Mouse (Mus musculus): ENCODE results near the gene Uri1. TPM values are rescaled to one million over a fixed set of nuclear protein-coding genes. Genes with fewer than 3 reads are reported as not detected.

The Uri1 gene
- polyA plus RNA-seq, 1 experiment from 2014 or later: 31.5 TPM

DNA sequence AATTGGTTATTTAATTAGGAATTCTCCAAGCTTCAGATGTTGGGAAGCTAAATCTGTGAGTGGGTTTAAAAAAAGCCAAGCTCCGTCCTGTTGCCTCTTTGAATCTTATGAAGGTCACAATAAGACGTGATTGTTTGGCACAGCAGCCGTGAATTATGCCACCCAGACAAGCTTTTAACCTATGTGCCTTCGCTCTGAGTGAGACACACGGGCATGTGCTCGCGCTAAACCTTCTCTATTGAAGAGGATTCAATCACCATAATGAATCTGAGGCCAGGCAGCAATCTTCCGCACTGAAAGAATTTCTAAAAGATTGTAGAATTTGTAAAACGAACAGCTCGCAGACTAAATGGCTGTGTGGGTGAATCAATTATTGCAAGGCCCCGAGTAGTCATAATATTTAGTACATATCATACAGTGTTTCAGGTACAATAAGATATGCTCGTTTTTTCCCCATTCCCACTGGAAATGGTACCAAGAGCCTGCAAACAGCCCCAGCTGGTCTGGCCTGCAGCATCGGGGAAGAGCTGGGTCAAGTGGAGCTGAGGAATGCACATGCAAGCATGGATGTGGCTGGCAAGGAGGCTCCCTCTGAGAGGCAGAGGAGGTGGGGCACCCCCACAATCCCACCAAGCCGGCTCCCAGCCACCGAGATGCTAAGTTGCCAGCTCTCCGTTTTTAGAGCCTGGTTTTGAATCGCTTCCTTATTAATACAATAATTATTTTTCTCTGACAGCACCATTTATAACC is 101.5 kb downstream of the Uri1 start:
- Histone ChIP-seq H3K9me3 (ENCODE audit: control insufficient read depth, low read length) (no peaks in the 10 kb centered on the region), H3K27ac (ENCODE audit: low read depth, low read length) (peak overlapping the region; percentile 31; the same call in 1 of the 2 replicates), H3K4me3 (ENCODE audit: low read length) (no peak overlapping the region), H3K27me3 (replicated peaks; ENCODE audit: control insufficient read depth, insufficient read depth, low read length) (no peaks in the 10 kb centered on the region), H3K4me1 (ENCODE audit: control insufficient read depth, insufficient read depth, low read depth, low read length) (peaks cover 9% of the 10 kb centered on the region; the same call in 1 of the 2 replicates), H3K9ac (ENCODE audit: low read depth, low read length) (peak overlapping the region; percentile 31; the same call in 1 of the 2 replicates), H3K36me3 (ENCODE audit: control insufficient read depth, insufficient read depth, low read length) (no peaks in the 10 kb centered on the region), H3K4me2 (ENCODE audit: low read length) (no peak overlapping the region)
- ATAC-seq: no peak
- WGBS: 36% methylated on average over 17 of the region's 17 CpGs

DNA sequence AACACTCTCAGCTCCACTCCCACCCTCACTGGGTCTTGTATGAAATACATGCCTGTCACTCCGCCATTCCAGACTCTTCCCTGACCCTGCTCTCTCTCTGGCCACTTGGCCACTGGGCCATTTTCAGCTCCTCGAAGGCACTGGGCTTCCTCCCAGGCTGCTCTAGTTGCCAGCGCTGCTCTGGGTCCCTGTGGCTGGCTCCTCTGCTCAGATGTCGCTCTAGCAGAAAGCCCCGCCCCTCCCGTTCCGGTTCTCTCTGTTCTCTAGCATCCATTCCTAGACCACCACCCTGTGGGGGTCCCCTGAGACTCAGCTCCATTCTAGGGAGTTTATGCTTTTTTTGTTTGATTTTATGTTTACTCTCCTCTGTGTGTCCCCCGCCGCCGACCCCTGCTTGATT is 104.4 kb downstream of the Uri1 start:
- no peak for ATAC-seq
- no peak overlapping the region for H3K4me2 ChIP-seq (ENCODE audit: low read length)
- no peaks in the 10 kb centered on the region for H3K36me3 ChIP-seq (ENCODE audit: control insufficient read depth, insufficient read depth, low read length)
- peaks cover 11% of the 10 kb centered on the region; the same call in 1 of the 2 replicates for H3K4me1 ChIP-seq (ENCODE audit: control insufficient read depth, insufficient read depth, low read depth, low read length)
- H3K27me3 ChIP-seq (replicated peaks; ENCODE audit: control insufficient read depth, insufficient read depth, low read length): no peaks in the 10 kb centered on the region
- WGBS: 53% methylated on average over 10 of the region's 10 CpGs
- H3K27ac ChIP-seq (ENCODE audit: low read depth, low read length): no peak overlapping the region
- no peaks in the 10 kb centered on the region for H3K9me3 ChIP-seq (ENCODE audit: control insufficient read depth, low read length)
- H3K4me3 ChIP-seq (ENCODE audit: low read length): no peak overlapping the region
- no peak overlapping the region for H3K9ac ChIP-seq (ENCODE audit: low read depth, low read length)

- H3K9me3 ChIP-seq (ENCODE audit: control insufficient read depth, low read length): no peaks in the 10 kb centered on the region
- no peak overlapping the region for H3K27ac ChIP-seq (ENCODE audit: low read depth, low read length)
- no peaks in the 10 kb centered on the region for H3K36me3 ChIP-seq (ENCODE audit: control insufficient read depth, insufficient read depth, low read length)
- peak; percentile 45; the same call in 1 of the 2 replicates for ATAC-seq
- 56% methylated on average over 18 of the region's 18 CpGs for WGBS
- no peak overlapping the region for H3K9ac ChIP-seq (ENCODE audit: low read depth, low read length)
- H3K4me1 ChIP-seq (ENCODE audit: control insufficient read depth, insufficient read depth, low read depth, low read length): peaks cover 7% of the 10 kb centered on the region; the same call in 1 of the 2 replicates
- H3K4me3 ChIP-seq (ENCODE audit: low read length): no peak overlapping the region
- H3K27me3 ChIP-seq (replicated peaks; ENCODE audit: control insufficient read depth, insufficient read depth, low read length): no peaks in the 10 kb centered on the region
- H3K4me2 ChIP-seq (ENCODE audit: low read length): no peak overlapping the region
Measured at GRCm38 (mm10) chr7:37916762-37917439, 106.5 kb downstream of the Uri1 start.

DNA sequence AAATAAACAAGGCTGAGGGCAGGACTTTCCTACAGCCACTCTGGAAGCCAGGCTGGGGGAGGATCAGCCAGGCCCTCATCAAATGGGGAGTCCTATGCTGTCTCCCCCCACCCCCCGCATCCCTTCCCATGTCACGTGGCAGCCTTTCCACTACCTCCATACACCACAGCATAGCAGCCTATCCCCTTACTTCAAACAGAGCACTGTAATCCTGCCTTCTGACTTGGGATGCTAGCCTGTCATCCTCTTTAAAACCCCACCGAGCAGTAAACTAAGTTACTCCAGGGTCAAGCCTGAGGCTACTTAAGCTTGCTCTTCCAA is 111.6 kb downstream of the Uri1 start:
- Histone ChIP-seq H3K4me1 (ENCODE audit: control insufficient read depth, insufficient read depth, low read depth, low read length) (peaks cover 3% of the 10 kb centered on the region; the same call in 1 of the 2 replicates), H3K4me2 (ENCODE audit: low read length) (no peak overlapping the region), H3K4me3 (ENCODE audit: low read length) (no peak overlapping the region), H3K9ac (ENCODE audit: low read depth, low read length) (no peak overlapping the region), H3K27ac (ENCODE audit: low read depth, low read length) (no peak overlapping the region), H3K27me3 (replicated peaks; ENCODE audit: control insufficient read depth, insufficient read depth, low read length) (no peaks in the 10 kb centered on the region), H3K36me3 (ENCODE audit: control insufficient read depth, insufficient read depth, low read length) (no peaks in the 10 kb centered on the region), H3K9me3 (ENCODE audit: control insufficient read depth, low read length) (no peaks in the 10 kb centered on the region)
- ATAC-seq: no peak
- WGBS: 42% methylated on average over 3 of the region's 3 CpGs

- WGBS: 40% methylated on average over 5 of the region's 5 CpGs
- no peak for ATAC-seq
- Histone ChIP-seq H3K27ac (ENCODE audit: low read depth, low read length) (no peak overlapping the region), H3K27me3 (replicated peaks; ENCODE audit: control insufficient read depth, insufficient read depth, low read length) (no peaks in the 10 kb centered on the region), H3K9me3 (ENCODE audit: control insufficient read depth, low read length) (no peaks in the 10 kb centered on the region), H3K36me3 (ENCODE audit: control insufficient read depth, insufficient read depth, low read length) (no peaks in the 10 kb centered on the region), H3K4me2 (ENCODE audit: low read length) (no peak overlapping the region), H3K4me3 (ENCODE audit: low read length) (no peak overlapping the region), H3K9ac (ENCODE audit: low read depth, low read length) (no peak overlapping the region), H3K4me1 (ENCODE audit: control insufficient read depth, insufficient read depth, low read depth, low read length) (no peaks in the 10 kb centered on the region; the same call in 1 of the 2 replicates)
Measured at GRCm38 (mm10) chr7:37911114-37911801, 112.1 kb downstream of the Uri1 start.

DNA sequence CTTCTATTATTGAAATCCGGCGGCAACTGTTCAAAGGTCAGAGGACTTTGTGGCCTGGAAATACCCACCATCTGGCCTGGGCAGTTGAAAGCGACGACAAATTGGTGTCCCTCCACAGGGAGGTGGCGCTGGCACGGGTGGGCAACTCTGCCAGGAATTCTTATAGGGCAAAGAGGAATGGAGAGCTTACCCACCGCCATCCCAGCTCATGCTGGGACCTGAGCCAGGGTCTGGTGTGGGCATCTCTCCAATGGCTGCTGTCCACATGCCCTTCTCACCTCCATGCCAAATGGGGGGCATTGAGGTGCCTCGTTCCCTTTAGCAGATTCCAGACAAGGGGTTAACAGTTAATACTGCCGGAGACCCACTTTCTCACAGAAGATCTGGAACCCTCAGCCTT is 113.2 kb downstream of the Uri1 start:
- peak; percentile 50; the same call in 1 of the 2 replicates for ATAC-seq
- WGBS: 54% methylated on average over 9 of the region's 9 CpGs
- Histone ChIP-seq H3K36me3 (ENCODE audit: control insufficient read depth, insufficient read depth, low read length) (no peaks in the 10 kb centered on the region), H3K9me3 (ENCODE audit: control insufficient read depth, low read length) (no peaks in the 10 kb centered on the region), H3K4me1 (ENCODE audit: control insufficient read depth, insufficient read depth, low read depth, low read length) (no peaks in the 10 kb centered on the region; the same call in 1 of the 2 replicates), H3K9ac (ENCODE audit: low read depth, low read length) (no peak overlapping the region), H3K4me3 (ENCODE audit: low read length) (no peak overlapping the region), H3K4me2 (ENCODE audit: low read length) (no peak overlapping the region), H3K27ac (ENCODE audit: low read depth, low read length) (no peak overlapping the region), H3K27me3 (replicated peaks; ENCODE audit: control insufficient read depth, insufficient read depth, low read length) (no peaks in the 10 kb centered on the region)

Other genes starting within 250 kb of the Uri1 start
- 28.5 and 31.0 TPM in 2 replicates for gene Zfp536, start 249.9 kb downstream of the Uri1 start, polyA plus RNA-seq (2015; fragmentation: Nextera tagmentation; extraction: Ambion mirVana)
- 20.2 and 20.8 TPM in 2 replicates for gene Ccne1, start 84.0 kb upstream of the Uri1 start, polyA plus RNA-seq (2015; fragmentation: Nextera tagmentation; extraction: Ambion mirVana)
- gene 1600014C10Rik, start 159.7 kb upstream of the Uri1 start, polyA plus RNA-seq (2015; fragmentation: Nextera tagmentation; extraction: Ambion mirVana): 32.7 and 33.7 TPM in 2 replicates
- 0.79 and 1.2 TPM in 2 replicates for gene Plekhf1, start 204.5 kb upstream of the Uri1 start, polyA plus RNA-seq (2015; fragmentation: Nextera tagmentation; extraction: Ambion mirVana)
- gene Pop4, start 247.9 kb upstream of the Uri1 start, polyA plus RNA-seq (2015; fragmentation: Nextera tagmentation; extraction: Ambion mirVana): 74.4 and 75.2 TPM in 2 replicates

All from hindbrain, embryonic 16.5 days (tissue).